Mouse (Mus musculus) adipocyte (in vitro differentiated cells): ENCODE data around the gene Bag5.
"Not testable (repeated sequence)": the region's sequence is repeated elsewhere in the genome, so short reads cannot be mapped to it uniquely, and the experiment has no call there.

ENCODE experiments used
- DNase-seq: peaks from one replicate; pipeline ENCODE4 v3.0.0-alpha.2; 2016; ENCODE audit warnings: low spot score

The Bag5 gene

DNA sequence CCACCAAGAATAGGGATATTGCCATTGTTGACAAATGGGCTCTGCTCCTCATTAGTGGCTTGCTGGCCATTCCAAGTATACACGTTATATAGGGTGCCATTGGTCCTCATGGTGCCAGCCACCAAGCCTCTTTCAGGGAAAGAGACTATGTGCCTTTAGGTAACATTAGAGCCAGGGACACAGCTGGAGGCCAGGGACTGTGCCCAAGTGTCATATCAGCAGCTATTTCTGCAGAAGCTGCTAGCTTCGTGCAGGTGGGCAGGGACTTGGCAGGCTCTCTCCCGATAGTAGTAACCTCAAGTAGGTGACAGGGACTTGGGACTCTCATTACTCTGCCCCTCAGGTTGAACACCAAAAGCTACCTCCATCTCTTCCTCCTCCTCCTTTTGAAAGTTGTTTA, 21.9 kb upstream of the Bag5 start:
- DNase-seq, result no peak

- DNase-seq, result no peak
Measured at GRCm38 (mm10) chr12:111732921-111733320, 19.9 kb upstream of the Bag5 start.

DNA sequence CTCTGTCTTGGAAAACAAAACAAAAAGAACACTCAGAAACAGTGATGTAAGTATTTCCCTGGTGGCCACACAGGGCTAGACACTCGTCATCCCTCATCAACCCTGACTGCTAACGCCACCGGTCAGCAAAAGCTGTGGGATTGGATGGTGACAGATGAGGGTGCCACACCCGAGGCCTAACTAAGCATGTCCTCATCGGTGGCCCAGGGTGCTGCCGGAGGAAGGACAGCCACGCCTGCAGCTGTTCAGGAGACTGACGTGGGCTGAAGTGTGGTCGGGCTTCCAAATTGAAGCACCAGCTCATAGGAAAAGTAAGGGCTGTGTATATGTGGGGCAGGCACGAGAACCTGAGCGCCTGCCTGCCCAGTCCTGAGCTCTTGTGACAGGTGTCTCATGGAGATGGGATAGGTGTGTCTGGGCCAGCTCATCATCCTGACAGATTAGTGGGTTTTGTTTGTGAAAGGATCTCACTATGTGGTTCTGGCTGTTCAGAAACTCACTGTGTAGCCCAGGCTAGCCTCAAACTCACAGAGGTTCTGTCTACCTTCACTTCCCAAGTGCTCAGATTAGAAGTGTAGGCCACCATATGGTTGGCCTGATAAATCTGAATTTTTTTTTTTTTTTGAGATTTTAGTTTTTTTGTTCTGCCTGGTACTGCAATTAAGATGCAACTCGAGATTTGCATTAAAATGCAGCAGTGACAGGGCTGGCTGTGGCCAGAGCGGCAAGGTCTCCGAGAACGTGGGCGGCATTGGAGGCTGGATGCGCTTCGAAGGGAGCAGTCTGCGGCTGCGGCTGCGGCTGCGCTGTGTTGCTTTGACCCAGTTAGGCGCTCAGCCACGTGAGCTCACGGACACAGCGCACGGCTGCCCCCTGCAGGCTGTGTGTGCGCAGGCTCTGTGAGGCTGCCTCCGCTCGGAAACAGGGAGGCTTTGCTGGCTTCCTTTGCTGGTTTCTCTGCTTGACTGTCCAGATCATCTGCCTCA, 19.1 kb upstream of the Bag5 start:
- DNase-seq, result peak; percentile 24

GRCm38 (mm10) chr12:111727956-111728355, 14.9 kb upstream of the Bag5 start:
- no peak for DNase-seq

- no peak for DNase-seq
Measured at GRCm38 (mm10) chr12:111726122-111726463, 13.0 kb upstream of the Bag5 start.

DNA sequence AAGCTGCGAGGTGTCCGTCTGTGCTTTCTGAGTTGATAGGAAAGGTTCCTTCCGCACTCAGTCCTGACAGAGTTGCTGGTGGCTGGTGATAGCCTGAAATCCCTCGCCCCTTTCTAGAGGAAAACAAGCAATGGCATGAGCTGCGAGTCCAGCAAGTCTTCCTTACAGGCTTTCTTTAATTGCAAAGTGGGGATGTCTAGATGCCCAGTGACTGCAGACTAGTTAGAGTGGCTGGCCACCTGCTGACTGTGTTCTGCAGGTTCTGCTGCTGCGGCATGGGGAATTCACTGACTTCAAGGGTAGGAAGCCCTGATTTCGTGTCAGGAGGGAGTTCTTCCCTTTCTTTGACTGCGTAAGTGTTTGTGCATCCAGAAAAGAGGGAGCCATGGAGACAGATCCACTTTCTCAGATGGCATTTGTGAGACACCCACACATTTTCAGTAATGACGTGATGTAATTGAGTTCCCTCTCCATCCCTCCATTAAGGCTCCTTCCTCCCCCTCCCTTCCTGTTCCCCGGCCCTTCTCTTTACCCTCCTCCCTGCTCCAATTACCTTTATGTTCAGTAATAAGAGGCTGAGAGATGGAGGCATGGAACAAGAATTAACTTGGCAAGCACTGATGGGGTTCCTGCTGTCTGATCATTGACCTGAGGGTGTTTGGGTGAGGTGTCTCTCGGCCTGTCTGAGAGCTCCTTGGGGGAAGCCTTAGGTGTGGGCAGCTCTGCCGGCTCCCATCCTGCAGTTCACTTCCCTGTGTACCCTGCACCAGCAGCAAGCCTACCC, 12.5 kb upstream of the Bag5 start:
- no peak for DNase-seq

DNA sequence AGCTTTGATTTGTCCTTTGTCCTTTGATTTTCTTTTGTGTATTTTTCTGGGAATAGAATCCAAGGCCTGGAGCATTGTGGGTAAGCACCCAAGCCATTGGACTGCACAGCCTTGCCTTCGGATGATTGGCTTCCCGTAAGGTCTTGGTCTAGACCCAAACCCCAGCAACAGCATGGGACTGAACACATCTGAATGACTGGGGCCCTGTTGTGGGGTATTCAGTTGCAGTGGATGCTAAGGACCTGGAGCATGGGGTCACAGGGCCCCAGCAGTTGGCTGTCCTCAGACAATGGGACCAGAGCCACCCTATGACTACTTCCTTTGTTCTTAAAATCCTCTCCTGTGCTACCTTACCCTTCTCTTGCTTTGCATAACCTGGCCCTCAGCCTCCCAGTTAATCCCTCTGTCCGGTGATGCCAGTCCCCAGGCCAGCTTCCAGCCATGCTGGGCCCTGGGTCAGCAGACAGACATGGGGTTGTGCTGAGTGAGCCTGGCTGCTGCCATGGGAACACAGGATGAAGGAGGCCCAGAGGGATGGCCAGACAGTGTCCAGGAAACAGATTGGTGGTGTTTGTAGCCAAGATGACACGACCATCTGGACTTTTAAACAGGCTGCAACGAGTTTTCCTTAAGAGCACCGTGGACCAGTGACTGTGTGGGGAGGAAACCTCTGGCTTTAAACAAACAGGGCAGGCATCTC, 11.7 kb upstream of the Bag5 start:
- no peak for DNase-seq

DNA sequence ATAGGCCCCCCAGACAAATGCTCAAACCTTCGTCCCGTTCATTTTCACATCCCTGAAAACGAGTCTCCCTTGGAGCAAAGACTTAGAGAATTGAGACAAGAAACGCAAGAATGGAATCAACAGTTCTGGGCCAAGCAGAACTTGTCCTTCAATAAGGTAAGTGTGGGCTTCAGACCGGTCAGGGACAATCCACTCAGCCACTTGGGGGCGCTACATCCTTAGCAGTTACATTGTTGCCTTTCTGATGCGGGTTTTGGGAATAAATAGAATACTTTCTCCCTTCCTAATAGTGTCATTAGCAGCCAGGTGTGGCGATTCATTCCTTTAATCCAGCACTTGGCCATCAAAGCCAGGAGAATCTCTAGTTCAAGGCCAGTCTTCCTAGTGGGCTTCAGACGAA, 9.6 kb upstream of the Bag5 start:
- peak; percentile 34 for DNase-seq

GRCm38 (mm10) chr12:111720222-111720621, 7.2 kb upstream of the Bag5 start:
- no peak for DNase-seq

DNA sequence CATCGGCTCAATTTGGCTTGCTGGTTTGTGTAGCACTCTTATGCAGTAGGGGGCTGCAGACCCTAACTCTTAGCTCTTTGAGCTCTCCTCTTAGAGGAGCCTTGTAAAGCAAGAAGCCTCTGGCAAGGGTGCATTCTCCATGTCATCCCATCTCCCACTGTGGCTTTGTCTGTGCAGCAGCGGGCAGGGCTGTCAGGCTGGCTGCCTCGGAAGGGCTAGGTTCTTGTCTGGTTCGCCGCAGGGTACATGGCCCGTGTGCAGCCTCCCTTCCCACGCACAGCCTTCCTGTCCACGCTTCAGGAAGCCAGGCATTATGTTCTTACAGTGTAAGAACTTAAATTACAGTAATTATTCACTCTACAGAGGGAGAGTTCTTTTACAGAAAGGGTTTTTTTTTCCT, 5.6 kb upstream of the Bag5 start:
- DNase-seq, result no peak

DNA sequence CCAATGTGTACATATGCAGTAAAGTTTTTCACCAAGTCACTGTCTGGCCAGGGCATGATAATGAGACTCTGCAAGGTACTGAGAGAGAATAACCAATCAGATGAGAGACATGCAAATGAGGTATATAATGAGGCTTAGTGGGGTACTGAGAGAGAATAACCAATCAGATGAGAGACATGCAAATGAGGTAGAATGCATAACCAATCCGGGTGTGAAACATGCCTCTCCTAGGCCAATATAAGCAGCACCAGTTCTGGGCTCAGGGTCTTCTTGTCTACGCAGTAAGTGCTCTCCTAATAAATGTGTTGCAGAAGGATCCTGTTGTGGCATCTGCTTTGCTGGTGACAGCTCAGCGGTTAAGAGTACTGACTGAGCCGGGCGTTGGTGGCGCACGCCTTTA, 3.4 kb upstream of the Bag5 start:
- DNase-seq, result no peak

- not testable (repeated sequence) for DNase-seq
Measured at GRCm38 (mm10) chr12:111713880-111714279, 823 bp upstream of the Bag5 start.

DNA sequence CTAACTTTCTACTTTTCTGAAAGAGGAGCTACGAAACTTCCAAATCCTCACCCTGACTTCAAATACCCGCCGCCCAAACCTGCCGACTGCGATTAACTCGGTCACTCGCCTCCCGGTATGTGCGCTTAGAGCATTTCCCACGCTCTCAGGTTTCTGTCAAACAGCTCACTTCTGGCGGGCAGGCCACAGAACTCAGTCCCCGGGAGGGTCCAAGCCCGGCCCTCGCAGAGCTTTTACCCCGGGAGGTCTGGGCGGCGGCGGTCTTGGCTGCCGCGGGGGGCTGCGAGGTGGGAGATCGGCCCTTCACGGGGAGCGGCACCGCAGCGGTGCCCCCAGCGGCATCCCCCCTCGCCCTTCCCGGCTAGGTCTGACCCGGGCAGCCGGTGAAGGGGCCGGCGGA, 581 bp downstream of the Bag5 start:
- DNase-seq, result peak; percentile 18

- no peak for DNase-seq
Measured at GRCm38 (mm10) chr12:111710091-111710490, 3.0 kb downstream of the Bag5 start.

DNA sequence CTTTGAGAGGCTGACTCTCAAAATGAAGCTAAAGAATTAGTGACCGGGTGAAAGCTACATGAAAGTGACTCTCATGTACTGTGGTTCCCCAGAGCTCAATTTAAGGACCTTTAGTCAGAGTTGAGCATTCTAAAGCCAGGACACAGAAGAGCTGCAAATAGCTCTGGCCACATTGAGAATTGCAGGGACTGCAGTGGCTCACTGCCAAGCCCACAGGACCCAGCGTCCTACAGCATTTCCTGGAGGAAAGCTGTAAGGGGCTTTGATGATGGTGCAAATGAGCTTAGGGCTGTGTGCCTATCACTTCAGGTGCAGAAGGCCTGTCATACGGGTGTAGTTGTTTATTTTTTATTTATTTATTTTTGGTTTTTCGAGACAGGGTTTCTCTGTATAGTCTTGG, 4.9 kb downstream of the Bag5 start:
- peak; percentile 16 for DNase-seq

- no peak for DNase-seq
Measured at GRCm38 (mm10) chr12:111705186-111705973, 7.7 kb downstream of the Bag5 start.

DNA sequence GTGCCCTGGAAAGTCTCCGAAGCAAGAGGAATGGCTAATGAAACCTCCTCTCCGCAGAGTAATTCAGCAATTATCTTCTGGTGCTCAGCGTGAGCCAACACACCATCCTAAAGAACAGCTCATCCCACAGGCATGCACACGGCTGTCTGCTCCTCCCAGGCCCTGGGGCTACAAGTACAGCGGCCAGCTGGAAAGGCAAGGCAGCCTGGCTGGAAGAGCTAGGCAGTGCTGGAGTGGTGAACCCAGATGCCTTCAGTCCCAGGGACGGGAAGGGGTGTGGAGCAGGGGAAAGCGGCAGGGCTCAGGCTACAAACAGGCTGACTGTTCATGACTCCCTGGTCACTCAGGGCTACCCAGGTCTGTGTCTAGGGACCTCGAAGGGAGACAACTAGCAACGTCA, 8.4 kb downstream of the Bag5 start:
- DNase-seq, result peak; percentile 71

- no peak for DNase-seq
Measured at GRCm38 (mm10) chr12:111703301-111703700, 9.8 kb downstream of the Bag5 start.

- no peak for DNase-seq
Measured at GRCm38 (mm10) chr12:111700920-111701458, 12.1 kb downstream of the Bag5 start.

- DNase-seq, result no peak
Measured at GRCm38 (mm10) chr12:111699542-111699941, 13.5 kb downstream of the Bag5 start.

DNA sequence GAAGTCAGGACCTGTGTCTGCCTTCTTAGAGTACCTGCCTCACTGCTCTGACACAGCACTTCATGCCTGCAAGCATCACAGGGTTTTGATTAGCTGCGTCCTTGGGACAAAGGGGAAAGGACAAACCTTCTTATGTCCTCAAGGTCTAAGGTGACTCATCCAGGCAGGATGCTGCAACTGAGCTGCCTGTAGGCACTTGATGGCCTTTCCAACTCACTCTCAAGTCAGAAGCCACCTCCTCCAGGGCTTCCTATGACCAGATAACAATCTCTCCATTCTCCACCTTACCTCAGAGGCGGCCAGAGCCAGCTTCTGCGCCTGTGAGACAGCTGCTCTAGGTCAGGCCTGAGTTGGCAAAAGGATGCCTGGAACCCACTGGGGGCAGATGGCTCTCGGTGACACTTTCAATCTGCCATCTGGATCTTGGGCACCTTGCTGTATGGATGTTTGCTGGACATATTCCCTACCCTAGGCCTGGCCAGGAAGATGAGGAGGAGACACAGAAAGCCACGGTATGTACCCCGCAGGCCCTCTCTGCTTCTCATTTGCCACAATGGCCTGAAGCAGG, 14.6 kb downstream of the Bag5 start:
- no peak for DNase-seq
